Mouse (Mus musculus) gastrocnemius, postnatal 10 days (tissue): ENCODE data around the gene Mpzl3. TPM values are rescaled to one million over a fixed set of nuclear protein-coding genes. Genes with fewer than 3 reads are reported as not detected.

Experiments
- DNase-seq: peaks from one replicate; pipeline ENCODE4 v3.0.0; 2021; ENCODE audit warnings: mixed read lengths
- total RNA-seq, 2 experiments: library from RNA; stranded (reverse); gene quantifications; 2 replicates each; pipeline ENCODE4 v1.2.3; 2021

The Mpzl3 gene
- total RNA-seq, 2 experiments from 2014 or later = 1.3 to 2.0 TPM

DNA sequence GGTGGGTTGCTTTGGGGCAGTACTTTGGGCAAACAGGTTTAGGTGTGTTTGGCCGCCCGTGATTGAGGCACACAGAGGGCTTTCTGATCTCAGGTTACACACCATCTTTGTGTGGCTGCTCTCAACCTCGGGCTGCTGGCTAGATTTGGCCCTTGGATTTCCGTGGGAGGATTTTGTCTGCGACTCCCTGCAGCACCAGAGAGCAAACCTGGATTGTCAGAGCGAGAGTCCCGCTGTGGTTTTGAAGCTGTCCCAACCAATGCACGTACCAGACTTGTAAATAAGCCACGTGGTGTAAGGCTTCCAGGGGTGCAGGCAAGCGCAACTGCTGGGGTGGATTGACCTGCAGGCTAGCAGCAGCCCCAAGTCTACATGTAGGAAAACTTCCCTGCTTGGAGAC lies 12.0 kb upstream of the Mpzl3 start:
- DNase-seq = no peak

DNA sequence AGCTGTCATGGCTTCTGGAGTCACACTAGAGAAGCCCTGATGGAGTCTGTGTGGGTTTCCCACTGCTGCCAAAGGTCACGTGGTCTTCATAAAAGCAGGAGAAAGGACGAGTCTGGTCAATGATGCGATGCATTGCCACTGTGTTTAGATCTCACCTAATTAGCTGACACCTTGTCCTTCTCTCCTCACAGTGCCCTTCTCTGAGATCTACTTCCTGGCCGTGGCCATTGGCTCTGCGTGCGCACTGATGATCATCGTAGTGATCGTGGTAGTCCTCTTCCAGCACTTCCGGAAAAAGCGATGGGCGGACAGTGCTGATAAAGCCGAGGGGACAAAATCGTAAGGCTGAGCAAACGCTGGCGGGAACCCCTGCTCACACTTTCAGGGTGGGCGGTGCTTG lies 8.0 kb upstream of the Mpzl3 start:
- no peak for DNase-seq

DNA sequence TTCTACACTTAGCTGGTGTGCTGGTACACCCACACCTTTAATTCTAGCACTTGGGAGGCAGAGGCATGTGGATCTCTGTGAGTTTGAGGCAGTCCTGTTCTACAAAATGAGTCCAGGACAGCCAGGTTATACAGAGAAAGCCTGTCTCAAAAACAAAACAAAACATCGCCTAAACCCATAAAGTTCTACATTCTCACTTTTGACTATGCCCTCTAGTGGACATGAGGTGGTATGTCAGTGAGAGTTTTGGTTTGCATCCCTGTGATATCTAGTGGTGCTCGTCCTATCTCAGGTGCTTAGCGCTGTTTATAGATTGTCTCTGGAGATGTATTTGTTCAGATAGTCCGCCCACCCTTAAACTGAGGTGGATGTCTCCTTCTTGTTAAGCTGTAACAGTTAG lies 6.5 kb upstream of the Mpzl3 start:
- no peak for DNase-seq

DNA sequence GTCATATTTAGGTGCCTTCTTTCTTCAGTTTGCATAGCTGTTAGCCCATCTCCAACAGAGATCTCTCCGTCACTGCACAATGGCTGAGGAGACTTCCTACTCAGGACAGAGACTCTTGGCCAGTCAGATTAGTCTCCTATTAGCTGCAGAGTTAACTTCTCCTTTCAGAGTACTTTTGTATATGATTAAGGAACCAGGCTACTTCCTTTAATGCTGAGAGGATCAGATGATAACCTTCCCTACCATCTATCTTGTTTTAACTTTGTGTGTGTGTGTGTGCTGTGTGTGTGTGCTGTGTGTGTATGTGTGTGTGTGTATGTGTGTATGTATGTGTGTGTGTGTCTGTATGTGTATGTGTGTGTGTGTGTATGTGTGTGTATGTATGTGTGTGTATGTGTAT lies 5.3 kb upstream of the Mpzl3 start:
- no peak for DNase-seq

DNA sequence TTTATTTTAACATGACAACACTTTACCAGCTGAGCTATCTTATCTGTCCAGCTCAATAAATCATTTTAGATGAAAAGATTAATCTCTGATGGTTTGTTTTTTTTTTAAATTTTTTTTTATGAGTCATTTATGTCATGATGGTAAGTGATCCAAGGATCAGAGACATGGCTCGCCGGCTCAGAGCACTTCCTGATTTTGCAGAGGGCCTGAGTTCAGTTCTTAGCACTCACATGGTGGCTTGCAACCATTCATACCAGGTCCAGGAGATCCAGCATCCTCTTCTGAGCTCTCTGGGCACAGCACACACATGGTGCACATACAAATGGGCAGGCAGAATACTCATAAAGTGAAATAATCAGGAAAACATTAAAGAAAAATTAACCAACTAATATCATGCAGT lies 4.7 kb upstream of the Mpzl3 start:
- no peak for DNase-seq

DNA sequence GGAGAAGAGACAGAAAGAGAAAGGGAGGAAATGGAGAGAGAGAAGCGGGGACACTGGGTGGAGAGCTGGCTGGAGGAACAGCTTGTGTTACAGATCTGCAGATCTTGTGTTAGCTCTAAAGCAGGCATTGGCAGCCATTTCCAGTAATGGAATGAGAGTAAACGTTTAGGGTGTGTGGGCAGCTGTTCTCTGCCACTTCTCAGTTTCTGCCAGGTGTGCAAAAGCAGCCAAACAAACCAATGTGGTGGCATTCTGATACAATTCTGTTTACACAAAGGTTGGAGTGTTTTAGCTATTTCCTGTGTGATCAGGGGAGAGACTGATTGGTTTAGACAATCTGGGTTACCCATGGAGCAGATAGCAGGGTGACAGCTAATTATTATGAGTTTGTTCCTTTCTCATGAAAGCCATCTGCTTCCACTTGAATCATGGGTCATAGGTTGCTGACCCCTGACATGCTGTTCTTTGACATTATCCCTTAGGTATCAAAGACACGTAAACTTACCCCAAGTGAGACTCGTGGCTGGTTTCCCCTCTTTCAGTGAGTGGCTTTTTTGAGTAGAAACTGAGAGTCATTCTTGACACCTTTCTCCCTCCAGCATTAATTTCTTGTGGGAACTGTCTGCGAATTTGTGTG lies 3.4 kb downstream of the Mpzl3 start:
- no peak for DNase-seq

DNA sequence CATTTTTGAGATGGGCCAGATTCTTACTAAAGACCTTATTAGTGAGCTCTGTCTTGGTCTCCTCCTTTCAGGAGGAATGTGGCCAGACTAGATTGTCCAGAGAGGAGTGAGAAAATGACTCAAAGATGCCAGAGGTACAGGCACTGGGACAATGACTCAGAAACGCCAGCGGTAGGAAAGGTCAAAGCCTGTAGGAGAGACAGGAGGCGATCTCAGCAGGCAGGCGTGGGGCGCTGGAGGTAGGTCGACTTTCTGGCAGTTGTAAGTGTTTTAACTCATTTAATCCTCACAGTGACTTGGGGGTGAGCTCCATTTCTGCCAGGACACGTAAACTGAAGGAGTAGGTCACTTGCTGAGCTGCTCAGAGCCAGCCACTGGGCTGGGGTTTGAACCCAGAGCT lies 5.2 kb downstream of the Mpzl3 start:
- DNase-seq = no peak

DNA sequence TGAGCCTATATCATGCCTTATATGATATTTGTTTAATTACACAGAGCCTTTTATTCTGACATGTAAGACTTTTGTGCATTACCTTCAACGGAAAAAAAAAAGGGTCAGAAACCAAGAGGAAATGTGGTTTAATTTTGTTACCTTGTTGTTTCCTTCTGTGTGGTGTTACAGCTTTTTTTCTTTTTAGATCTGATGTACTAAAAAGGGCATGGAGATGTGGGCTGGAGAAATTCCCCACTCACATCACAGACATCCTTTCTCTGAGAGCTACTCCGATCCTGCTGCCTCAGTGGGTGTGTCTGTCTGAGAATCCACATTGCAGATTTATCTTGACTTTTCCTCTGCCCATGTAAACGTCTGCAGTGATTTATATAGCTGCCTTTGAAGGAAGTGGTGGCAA lies 7.7 kb downstream of the Mpzl3 start:
- no peak for DNase-seq

DNA sequence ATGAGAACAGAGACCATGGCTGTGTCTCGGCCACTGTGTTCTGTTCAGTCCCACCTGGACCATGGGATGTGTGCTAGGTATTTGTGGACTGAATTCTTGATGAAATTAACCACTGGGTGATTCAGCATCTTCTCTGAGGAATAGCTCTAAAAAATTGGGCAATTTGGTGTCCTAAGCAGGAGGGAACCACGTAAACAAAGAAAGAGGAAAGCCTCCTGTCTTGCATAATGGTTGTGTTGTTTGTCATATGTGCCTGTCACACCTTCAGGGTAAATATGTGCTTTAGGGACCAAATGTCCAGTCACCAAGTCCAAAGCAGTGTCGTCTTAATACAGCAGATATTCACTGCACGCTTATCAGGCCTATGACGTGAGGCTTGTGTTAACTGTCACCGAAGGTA lies 9.4 kb downstream of the Mpzl3 start:
- no peak for DNase-seq

DNA sequence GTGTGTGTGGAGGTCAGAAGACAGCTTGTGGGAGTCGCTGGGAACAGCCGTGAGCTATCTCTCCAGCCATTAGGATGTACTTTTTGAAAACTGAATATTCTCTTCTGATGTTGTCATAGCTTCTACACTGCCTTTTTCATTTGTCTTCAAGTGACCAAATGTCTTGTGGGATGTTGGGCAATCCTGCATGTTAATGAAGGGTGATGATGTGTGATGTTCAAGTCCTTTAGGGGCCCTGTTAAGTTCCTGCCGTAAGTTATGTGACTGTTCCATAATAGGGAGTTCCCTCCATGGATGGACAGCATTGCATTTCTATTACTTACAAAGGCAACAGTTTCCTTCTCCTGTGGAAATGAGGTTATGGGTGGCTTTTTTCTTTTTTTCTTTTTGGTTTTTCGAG lies 11.7 kb downstream of the Mpzl3 start:
- no peak for DNase-seq

DNA sequence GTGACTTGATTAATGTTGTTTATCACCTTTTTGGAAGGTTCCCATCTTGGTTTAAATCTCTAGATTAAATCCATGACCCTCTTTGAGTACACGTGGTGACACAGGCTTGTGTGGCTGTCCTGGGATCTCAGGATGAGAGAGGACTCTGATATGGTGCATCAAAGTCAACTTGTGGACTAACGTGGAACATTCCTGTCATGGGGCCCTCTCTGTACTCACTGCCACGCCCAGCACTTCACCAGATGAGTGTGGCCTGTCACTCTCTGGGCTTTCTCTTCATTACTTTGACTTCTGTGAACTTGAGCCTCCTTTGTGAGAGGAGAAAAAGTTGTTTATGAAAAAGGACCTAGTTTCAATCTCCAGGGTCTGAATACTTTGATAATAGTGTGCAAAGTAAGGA lies 16.8 kb downstream of the Mpzl3 start:
- DNase-seq = no peak

DNA sequence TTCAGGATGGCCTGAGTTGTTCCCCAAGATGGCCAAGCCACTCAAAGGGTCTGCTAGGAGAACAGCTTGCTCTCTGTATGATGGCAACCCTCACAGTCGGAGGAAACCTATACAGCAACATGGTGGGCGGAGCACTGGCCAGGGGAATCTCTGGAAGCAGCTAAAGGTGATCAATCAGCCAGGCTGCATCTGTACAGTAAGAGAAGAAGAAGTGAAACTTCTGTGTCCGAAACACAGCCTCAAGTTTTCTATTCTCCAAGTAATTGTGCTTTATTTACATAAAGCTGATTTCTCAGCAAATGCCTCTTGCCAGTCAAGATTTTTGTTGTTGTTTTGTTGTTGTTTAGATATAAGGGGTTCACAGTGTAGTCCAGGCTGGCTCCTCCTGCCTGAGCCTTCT lies 22.9 kb downstream of the Mpzl3 start:
- no peak for DNase-seq

DNA sequence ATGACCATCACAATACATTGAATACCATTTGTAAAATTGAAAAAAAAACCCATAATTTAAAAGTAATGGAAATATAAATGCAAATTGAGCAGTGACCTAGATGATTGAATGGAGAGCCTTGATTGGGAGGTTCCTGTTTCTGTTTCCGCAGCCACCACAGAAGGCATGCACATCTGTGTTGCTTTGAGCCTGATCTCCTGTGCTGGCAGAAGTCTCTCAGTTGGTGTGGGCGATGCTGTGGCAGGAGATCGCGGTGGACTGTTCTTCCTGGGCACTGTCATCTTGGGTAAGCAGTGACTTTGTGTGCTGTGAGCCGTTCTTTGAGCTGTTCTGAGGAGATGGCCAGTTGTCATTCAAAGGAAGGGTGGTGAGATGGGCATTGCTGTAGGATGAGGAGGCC lies 24.0 kb downstream of the Mpzl3 start, which contains the start of gene Jaml:
Gene Jaml, plus strand, starts transcription at position 173 of the 400 bp plus-strand sequence.
- no peak for DNase-seq

DNA sequence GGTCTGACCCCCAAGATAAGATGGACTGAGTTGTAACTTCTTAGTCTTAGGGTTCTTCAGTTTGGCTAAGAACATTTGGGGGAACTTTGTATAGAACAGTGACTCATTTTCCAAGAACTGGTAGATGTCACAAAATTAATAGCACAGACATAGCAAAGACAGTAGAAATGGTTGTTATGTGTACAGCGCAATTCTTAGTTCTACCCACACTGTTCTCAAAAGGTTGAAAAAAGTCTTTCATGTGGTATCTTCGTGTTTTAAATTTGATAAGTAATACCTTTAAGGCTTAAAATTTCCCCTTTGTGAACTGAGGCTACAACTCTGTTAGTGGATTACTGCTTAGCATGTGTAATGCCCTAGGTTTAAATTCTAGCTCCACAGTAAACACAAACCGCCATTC lies 28.1 kb downstream of the Mpzl3 start:
- no peak for DNase-seq

DNA sequence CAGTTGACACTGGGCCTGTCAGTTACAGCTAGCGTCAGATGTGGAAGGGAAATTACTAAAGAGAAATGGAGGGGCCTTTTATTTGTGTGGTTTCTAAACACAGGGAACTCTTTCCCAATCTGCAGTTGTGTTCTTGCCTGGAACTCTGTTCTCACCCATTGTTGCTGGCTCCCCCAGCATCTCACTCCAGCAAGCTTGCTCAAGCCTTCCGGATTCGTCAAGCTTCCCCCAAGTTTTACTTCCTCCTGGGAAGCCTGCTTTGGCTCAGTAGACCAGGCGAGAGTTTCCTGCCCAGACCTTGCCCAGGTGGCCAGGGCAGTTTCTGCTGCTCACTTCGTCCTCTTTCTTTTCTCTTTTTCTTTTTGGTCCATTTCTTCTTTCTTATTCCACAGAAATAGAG lies 29.6 kb downstream of the Mpzl3 start:
- DNase-seq = no peak

DNA sequence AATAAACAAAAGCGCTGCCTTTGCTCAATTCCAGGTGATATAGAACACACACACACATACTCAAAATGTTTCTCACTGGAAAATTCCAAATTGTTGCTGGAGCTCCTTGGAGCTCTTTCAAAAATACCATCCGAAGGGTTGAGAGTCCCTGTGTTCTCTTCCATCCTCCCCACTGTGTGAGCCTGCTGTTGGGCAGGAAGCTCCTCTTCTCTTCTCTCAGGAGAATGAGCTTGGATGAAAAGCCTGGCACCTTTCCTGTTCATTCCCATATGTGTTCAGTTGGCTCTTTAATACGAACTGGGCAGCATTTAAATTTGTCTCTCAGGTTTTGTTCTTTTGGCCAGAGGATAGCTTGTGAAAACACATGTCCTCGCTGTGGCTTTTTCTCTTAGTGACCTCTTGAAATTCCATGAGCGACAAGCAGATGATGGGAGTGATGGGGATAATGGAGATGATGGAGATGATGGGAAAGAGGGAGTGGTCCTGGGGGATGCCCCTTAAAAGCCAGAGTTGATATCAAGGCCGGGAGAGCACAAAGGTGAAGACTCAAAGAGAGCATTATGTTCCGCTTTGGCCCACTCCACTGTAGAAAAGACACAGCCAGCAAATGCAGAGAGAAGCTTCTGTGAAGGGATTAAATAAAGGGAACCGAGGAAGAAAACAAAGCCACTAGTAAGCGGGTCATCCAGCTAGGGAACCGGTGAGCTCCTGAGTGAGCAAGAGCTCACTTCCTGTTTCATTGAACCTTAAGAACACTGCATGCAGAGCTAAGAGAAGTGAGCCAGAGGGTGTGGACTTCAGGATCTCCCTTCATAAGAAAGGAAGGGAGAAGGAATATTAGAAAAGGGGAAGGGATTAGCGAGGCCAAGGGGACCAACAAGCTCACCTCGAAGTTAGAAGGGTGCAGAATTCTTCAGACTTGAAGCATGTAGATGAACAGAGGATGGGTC lies 31.0 kb downstream of the Mpzl3 start:
- DNase-seq = no peak

DNA sequence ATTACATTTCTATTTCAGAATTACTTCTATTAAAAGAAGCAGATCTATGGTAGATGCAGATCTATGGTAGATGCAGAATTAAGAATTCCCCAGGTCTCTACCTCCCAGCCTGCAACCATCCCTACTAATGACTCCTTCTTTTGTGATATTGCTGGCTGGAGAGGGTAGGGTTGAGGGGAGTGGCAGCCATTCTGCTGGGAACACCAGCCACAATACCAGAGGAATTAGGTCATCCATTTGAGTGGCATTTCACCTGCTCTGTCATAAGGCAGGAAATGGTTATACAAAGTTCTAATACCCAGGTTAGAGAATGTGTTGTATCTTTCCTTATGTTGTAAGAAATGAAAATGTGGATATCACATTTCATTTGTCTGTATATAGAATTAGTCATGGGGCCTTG lies 33.1 kb downstream of the Mpzl3 start:
- no peak for DNase-seq

DNA sequence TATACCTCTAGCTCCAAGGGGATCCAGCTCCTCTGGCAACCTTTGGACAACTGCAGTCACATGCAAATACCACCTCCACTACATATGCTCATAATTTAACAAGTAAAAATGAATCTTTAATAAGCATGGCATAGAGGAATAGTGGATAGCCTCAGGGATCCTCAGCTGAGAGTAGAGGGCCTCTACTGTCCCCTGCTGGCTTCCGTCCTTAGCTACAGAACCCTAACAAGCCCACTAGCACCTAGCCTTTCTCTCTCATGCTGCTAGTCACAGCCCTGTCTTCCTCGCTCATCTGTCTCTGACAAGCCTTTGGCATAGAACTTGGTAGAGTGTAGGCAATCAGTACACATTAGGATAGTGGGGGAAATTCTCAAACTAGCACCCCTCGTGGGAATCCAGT lies 35.8 kb downstream of the Mpzl3 start:
- no peak for DNase-seq

DNA sequence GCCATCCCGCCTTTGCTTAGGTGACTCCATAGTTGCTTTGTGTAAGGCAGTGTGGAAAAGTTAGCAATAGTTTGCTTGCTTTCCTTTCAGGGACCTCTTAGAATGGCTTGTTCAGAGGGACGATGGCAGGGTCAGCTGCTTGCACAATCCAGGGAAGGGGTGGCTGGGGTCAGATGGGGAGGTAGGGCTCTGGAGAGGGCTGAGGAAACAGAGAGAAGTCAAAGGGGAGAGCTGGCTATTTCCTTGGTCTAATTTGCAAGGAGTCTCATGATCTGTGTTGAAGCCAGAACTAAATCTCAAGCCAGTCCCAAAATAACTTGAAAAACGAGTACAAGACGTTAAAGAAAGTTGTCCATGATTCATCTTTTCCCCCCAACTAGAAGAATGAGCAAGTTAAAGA lies 37.7 kb downstream of the Mpzl3 start:
- DNase-seq = no peak

DNA sequence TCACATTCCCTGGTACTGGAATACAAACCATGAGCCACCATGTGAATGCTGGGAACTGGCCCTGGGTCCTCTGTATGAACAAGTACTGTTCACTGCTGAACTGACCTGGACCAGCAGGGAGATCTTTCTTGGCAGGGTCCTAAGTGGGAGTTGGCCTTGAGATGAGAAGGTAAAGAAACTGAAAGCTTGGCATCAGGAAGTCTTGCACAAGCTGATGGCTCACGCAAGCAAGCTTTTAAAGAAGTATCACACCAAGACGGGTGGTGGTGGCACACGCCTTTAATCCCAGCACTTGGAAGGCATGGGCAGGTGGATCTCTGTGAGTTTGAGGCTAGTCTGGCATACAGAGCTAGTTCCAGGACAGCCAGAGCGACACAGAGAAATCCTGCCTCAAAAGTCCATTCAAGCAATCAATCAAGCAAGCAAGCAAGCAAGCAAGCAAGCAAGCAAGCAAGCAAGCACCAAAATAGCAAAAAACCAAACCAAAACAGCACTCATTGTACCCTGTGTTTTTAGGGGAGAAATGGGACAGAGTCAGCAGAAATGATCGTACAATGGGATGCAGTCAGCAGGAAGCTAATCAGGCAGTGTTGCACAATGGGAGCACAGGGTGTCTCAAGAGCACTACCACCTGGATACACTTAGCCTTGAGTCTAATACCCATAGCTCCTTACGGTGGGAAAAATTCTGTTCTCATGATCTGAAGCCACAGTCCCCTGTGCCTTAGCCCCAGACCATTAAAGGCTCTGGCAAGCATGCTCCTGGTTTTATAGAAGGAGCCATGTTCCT lies 40.4 kb downstream of the Mpzl3 start:
- DNase-seq = no peak

DNA sequence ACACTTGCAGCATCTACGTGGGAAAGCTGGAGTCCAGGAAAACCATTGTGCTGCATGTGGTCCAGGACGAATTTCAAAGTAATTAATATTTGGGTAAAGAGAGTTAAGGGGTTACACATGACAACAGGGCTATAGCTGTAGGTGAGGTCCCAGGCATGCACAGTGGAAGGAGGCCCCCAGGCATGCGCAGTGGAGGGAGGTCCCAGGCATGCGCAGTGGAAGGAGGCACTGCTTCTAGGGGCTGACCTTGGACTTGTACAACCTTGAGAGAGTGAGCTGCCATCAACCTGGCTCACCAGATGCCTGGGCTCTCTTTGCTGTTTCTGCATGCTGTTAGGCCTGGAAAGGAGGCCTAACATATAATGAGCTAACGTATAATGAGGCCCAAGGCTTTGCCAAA lies 42.9 kb downstream of the Mpzl3 start:
- no peak for DNase-seq

DNA sequence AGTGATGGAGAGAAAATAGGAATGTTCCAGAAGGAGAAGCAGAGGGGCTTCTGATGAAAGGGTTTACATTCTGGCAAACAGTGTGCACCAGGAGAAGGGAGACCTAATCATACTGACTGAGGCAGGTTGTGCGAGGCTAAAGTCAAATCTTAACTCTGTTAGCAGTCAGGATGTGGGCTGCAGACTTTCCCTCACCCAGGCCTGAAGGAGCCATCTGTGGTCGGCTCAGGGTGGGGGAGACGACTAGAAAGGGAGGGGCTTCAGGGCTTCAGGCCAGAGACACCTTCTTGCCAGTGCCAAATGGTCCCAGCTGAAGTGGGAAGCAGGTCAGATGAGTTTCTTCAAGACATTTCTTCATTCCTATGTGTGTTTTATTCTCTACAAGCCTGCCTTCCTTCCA lies 43.4 kb downstream of the Mpzl3 start:
- DNase-seq = no peak

DNA sequence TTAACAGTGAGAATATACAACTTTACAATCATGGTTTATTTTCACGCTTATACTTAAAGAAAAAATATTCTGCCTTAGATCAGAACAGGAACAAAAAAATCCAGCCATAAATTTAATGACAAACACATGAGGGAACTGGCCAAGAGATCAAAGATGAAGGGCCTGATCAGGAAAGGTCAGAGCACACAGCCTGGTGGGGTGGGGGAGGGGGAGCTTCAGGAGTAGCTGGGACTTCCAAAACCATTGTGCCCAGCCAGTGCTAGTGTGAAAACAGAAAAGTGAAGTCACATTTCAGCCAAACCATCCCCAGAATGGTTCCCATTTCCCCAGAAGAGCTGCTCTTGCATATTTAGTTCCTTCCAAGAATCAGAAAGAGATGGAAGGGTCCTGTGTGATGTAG lies 47.5 kb downstream of the Mpzl3 start:
- no peak for DNase-seq
